Mouse (Mus musculus): ENCODE measurements at regions not wholly inside any gene's neighbourhood (a gene's known extent, or its start where the extent isn't known, plus 50 kb on each side); places are given as distances from the start of the nearest gene placed in this dataset.

GRCm38 (mm10) chr6:13305873-13306272 lies 81.1 kb upstream of the Vwde start:
- DNase-seq: no peak

GRCm38 (mm10) chr6:13298171-13298570 lies 73.4 kb upstream of the Vwde start:
- no peak for DNase-seq

- peak; percentile 50 for DNase-seq
Observed at GRCm38 (mm10) chr6:13297110-13297509, 72.3 kb upstream of the Vwde start.

GRCm38 (mm10) chr6:13296041-13296440 lies 71.3 kb upstream of the Vwde start:
- peak; percentile 14 for DNase-seq

- no peak for DNase-seq
Observed at GRCm38 (mm10) chr6:13294393-13294792, 69.6 kb upstream of the Vwde start.

- no peak for DNase-seq
Observed at GRCm38 (mm10) chr6:13288500-13288899, 63.7 kb upstream of the Vwde start.

GRCm38 (mm10) chr6:13287812-13288211 lies 63.0 kb upstream of the Vwde start:
- no peak for DNase-seq

GRCm38 (mm10) chr6:13286542-13287273 lies 61.9 kb upstream of the Vwde start:
- DNase-seq: no peak

GRCm38 (mm10) chr6:13280835-13281234 lies 56.1 kb upstream of the Vwde start:
- DNase-seq: peak; percentile 18

All from right cerebral cortex, postnatal 14 days (tissue).